Mouse (Mus musculus) spleen, adult 18-20 months (tissue): Measurements from ENCODE around the gene Cacna2d3.

Source experiments
- DNase-seq, 2 experiments: peaks; one replicate each; pipeline ENCODE4 v3.0.0; 2022; ENCODE audit warnings: mixed read lengths in 2 of 2

Gene Cacna2d3

DNA sequence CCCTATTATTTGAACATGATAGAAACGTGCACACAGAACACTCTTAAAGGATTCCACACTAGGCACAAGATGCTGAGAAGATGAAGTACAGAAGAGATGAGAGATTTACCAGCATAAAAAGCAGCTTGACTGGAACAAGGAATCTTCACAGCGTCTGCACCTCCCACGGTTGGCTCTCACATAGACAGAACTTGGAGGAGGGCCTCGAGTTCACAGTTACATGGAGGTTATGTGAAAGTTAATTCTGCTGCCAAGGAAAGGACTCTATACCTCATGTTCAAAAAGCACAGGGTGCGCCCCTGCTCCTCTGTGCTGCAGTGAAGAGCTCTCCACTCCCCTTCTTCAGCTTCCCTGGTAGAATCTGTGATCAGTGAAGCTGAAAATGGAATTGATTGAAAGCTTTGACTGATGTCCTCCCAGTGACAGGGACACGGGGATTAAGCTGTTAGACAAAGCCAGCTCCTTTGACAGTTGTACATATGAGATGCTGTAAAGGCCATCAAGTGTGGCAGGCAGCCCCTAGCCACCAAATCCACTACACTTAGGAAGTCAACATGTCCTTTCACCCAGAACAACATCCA is 243.2 kb downstream of the Cacna2d3 start:
- no peak for DNase-seq

DNA sequence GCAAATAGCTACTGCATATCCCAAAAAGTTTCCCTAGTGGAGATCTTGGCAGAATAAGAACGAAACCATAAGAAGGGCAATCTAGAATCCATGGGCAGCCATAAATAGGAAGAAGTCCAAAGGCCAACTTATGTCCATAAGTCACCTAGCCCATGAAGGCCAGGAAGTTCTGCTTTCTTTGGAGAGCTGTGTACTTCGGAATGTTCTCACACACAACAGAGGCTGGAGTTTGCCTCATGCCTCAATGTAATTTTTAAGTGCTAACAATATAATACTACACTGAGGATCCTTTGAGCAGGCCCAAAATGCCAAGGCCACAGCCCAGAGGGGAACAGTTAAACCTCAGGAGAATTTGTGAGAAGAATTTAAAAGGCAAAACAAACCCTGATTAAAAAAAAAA is 257.4 kb downstream of the Cacna2d3 start:
- DNase-seq = no peak

DNA sequence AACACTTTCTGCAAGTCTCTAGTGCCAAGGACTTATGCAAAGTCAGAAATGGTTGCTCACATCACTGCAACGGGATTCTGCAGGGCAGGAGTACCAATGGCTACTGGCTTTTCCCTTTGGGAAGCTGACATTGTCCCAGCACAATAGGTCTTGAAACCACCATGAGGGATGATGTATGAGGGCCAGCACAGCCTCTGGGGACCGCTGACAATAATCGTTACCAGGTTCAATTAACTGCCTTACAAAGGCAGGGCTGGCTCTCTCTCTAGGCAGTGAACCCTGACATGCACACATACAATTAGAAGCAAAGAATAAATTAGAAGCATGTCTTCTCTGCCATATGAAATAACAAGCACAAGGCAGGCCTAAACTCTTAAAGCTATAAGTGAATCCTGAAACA is 272.5 kb downstream of the Cacna2d3 start:
- no peak for DNase-seq

DNA sequence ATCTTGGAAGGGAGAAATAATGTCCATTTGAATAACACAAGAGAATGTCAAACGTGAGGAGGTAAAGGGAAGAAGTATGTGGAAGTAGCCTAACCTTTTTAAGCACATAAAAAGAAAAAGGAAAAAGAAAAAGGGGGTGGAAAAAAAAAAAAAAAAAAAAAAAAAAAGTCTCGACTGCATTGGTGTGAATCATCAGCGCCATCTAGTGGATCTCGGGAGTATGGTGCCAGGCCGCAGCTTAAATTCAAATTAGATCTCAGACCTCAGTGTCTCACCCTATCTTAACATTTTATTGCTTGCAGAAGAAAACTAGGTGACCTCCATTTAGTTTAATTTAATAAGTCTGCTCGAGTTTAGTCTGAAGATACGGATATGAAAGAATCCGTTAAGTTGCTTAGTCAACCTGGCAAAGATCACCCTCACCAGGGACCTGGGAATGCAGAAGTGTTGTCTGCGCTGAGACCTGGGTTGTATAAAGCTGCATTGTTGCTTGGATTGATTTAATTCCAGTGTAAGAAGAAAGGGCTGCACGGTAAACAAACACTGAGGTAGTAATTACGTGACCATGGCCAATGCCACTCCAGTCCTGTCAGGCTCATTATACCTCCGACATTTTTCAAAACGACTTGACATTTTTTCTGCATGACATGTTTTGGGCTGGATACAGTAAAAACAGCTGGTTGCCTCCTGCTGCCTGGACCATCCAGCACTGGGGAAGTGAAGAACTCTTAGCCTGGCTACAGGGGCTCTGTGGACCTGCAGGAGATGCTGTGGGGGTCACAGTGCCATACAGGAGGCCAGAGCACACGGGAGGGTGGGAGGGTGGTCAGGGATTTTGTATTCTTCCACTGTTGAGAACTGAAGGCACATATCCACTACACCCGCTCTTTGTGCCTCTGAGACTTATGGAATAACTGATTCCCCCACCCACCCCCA is 278.3 kb downstream of the Cacna2d3 start:
- DNase-seq = peak in 1 of 2 experiments; percentile 7

DNA sequence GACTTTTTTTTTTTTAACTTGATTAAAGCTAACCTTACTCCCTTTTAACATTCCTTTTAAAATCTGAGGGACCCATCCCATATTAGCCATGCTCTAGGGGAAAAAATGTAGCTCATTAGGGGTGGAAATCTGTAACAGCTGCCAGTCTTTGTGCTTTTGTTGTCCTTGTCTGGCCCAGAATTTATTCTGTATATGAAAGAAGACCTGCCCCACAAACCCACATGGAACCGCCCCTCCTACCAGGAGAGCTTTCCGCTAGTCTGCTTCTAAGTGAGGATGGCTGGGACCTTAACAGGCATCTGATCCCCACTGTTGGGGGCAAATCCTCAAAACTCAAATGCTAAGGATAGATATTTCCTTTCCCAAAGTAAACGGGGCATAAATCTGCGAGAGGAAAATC is 279.2 kb downstream of the Cacna2d3 start:
- no peak for DNase-seq

DNA sequence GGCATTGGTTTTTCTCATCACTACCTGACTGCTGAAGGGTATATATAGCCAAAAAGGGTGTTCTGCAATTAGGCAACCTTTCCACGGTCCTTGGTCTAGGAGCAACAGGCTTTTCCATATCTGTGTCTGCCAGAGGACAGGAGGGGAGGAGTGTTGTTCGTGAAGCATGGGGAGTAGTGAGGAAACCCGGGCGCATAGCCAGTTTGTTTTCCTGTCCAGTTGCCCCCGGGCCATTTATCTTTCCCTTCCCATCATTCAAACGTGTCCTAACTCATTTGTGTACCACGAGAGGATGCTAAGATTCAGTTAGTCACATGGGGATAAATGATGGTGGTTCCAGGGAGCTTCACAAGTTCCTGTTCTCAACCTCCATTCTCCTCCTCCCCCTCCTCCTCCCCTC is 283.0 kb downstream of the Cacna2d3 start:
- DNase-seq = no peak

- DNase-seq = no peak
Measured at GRCm38 (mm10) chr14:29438251-29438650, 283.4 kb downstream of the Cacna2d3 start.

DNA sequence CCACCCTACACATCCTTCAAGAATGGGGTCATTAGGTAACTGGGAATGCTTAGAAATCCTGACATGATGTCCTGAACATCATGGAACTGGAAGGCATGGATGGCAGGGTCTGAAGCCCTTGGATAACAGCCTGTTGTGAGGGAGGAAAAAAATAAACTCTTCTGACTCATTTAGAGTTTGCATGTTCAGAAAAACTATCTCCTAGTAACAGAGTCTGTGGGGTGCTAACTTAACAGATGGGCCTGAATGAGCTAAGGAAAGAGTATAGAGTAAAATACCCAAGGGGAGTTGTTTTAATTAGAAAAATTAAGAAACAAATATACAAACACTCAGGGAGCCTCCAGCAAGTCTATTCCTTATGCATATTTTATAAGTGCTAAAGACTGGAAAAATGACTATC is 286.5 kb downstream of the Cacna2d3 start:
- DNase-seq = no peak

DNA sequence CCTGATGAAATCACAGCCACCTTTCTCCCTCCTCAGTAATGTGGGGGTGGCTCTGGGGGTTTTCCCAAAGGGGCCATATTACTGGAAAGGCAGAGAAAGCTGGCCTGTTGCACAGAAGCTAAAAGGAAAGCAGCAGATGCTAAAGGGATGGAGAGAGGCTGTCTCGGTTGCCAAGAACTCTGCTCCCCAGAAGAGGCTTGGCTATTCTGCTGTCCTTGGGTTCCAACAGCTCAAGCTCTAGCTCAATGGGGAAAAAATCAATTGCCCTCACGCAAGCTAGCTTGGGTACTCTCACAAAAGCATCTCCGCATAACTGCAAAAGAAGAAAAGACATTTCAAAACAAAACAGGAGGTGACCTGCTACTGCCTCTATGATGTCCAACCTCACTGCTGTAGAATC is 287.9 kb downstream of the Cacna2d3 start:
- no peak for DNase-seq

DNA sequence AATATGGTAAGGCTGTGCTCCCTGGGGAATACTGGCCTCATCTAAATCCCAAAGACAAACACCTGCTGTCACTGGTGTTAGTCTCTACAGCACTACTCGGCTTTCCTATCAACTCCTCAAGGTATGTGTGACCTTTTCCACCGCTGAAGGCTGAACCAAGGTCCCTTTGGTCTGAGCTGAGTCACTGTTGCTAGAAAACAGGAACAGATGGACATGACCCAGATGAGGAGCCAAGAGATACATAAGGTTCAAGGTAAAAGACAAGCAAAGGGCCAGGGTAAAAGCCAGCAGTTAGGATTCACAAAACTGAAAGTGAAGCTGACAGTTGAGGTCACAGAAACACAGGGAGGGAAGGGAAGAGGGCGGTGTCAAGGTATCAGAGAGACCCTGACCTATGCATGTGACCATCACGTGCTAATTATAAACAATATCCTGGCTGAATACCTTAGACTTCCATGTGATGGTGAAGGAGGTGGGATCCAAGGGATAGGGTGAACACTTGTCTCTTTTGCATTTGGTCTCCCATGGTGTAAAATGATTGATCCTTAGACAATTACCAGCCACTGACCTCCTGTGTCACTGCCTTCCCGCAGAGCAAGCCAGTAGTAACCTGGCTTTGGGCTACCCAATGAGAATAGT is 288.5 kb downstream of the Cacna2d3 start:
- DNase-seq = no peak

DNA sequence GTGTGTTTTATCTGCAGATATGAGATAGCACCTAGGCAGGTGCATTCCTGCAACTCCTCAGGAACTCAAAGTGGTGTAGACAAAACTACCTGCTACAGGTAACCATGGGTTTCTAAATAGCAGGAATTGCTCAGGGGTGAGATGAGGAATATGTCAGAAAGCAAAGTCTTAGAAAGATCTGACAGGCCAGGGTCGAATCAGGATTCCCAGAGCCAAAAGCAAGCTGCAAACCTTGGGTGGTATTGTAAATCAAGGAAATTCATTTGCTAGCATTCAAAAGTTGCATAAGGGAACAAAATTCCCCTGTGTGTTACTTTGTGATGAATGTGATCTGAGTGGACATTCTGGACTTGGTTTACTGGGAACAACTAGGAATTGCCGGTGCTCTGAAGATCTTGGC is 291.9 kb downstream of the Cacna2d3 start:
- DNase-seq = no peak

DNA sequence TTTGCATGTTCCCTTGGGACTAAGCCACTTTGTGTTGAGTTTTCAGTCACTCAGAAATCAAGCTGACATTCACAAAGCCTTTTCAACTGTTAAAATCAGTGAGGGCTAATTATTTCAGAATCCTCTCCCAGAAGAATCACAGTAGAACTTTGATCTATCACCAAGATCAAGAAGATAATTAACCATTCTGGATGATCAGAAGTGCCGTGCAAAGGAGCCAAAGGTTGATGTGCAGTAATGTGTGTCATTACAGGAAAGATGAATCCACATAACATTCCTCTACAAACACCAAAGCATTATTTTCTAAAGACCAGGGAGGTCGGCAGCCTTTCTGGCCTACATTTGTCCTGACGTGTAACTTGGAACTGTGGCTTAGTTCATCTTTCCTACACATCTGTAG is 296.0 kb downstream of the Cacna2d3 start:
- DNase-seq = no peak

- DNase-seq = no peak
Measured at GRCm38 (mm10) chr14:29425208-29425607, 296.5 kb downstream of the Cacna2d3 start.

DNA sequence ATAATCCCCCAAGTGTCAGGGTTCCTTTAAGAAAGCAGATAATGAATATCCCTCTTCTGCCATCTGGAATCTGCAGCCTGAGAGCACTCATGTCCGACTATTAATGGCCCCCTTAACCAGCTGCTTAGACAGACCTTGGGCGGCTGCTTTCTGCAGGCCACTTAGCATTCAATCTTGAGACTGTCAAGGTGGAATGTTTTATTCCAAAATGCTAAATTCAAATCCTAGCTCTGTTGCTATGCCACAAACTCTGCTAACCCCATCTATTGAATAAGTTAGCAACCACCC is 315.8 kb downstream of the Cacna2d3 start:
- DNase-seq = no peak

GRCm38 (mm10) chr14:29405125-29405877 is 316.4 kb downstream of the Cacna2d3 start:
- DNase-seq = no peak

- DNase-seq = no peak
Measured at GRCm38 (mm10) chr14:29403849-29404808, 317.5 kb downstream of the Cacna2d3 start.

DNA sequence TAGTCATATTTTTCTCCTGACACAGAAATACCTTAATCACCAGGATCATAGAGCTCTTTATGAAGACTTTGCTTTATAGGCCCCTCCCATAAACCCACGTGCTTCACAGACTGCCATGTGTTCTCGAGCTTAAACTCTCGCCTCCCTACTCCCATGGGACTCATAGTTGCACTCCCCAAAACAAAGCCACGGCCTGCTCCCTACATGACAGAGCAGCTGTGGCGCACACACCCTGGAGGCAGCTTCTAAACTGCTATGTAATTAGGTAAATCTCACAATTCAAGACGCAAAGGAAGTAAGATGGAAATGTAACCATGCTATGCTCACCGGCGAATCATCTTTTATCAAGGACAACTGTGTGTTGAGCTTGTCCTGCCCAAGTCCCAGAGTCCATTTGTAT is 319.2 kb downstream of the Cacna2d3 start:
- DNase-seq = no peak

GRCm38 (mm10) chr14:29393786-29394185 is 327.9 kb downstream of the Cacna2d3 start:
- DNase-seq = no peak

GRCm38 (mm10) chr14:29392851-29393250 is 328.8 kb downstream of the Cacna2d3 start:
- DNase-seq = no peak

GRCm38 (mm10) chr14:29391489-29391888 is 330.2 kb downstream of the Cacna2d3 start:
- no peak for DNase-seq

GRCm38 (mm10) chr14:29387761-29388160 is 333.9 kb downstream of the Cacna2d3 start:
- DNase-seq = no peak

DNA sequence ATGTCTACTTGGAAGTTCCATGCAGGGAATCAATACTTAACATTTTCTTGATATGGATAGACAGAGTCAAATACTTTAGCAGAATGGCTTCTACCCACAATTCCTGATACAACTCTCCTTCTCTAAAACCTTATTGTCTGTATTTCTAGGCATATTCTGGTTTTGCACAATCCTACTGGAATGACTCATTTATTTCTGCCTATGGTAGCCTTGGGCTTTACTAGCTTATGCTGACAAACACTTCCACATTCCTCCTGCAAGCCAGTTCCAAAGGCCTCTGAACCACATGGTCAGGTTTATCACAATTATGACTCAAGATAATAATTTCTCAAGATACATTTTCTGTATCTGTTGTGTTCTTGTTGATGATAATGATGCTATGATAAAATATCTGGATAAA is 336.2 kb downstream of the Cacna2d3 start:
- no peak for DNase-seq
